Mouse (Mus musculus) small intestine, adult 2 months (tissue): ENCODE measurements at regions not wholly inside any gene's neighbourhood (a gene's known extent, or its start where the extent isn't known, plus 50 kb on each side); places are given as distances from the start of the nearest gene placed in this dataset.

Source experiments
- H3K27ac ChIP-seq: fragments of 200-500 bp; 2 replicates; pipeline ENCODE4 v1.5.1; 2012; ENCODE audit warnings: low read depth, low read length, control low read depth, inconsistent platforms; ENCODE audit not compliant: insufficient read depth
- H3K27me3 ChIP-seq: fragments of 200-500 bp; 2 replicates; pipeline ENCODE4 v1.6.1; 2012; ENCODE audit warnings: mild to moderate bottlenecking, moderate library complexity, low read length, inconsistent platforms; ENCODE audit not compliant: control insufficient read depth, insufficient read depth
- H3K36me3 ChIP-seq: fragments of 200-500 bp; 2 replicates; pipeline ENCODE4 v1.6.1; 2012; ENCODE audit warnings: mild to moderate bottlenecking, low read length, control low read depth, inconsistent platforms; ENCODE audit not compliant: control insufficient read depth, insufficient read depth
- H3K4me1 ChIP-seq: fragments of 200-500 bp; 2 replicates; pipeline ENCODE4 v1.6.1; 2012; ENCODE audit warnings: low read length, inconsistent platforms, mixed read lengths; ENCODE audit not compliant: control insufficient read depth, insufficient read depth, insufficient read length
- H3K4me3 ChIP-seq: fragments of 200-500 bp; 2 replicates; pipeline ENCODE4 v1.5.1; 2012; ENCODE audit warnings: low read depth, mild to moderate bottlenecking, control low read depth, inconsistent platforms, low read length, moderate library complexity
- CTCF ChIP-seq: fragments of 200-500 bp; IDR thresholded peaks from 2 replicates; pipeline ENCODE4 v1.5.1; 2012; ENCODE audit warnings: low read depth, mild to moderate bottlenecking, control low read depth, inconsistent platforms, low read length, moderate library complexity, mixed read lengths; ENCODE audit not compliant: insufficient replicate concordance, insufficient read length; ENCODE audit errors: extremely low read depth
- POLR2A ChIP-seq: fragments of 200-500 bp; IDR thresholded peaks from 2 replicates; pipeline ENCODE4 v1.6.1; 2012; ENCODE audit warnings: low read depth, mild to moderate bottlenecking, control low read depth, inconsistent platforms, low read length, moderate library complexity
- WGBS: fragments of 180-500 bp; shearing (Covaris S2); methylation state at CpG from one replicate; pipeline ENCODE4 v1.1.7; 2018; 5-methylcytosine and 5-hydroxymethylcytosine counted together

- Histone ChIP-seq H3K27me3 (no peaks in the 10 kb centered on the region), H3K27ac (no peak overlapping the region), H3K36me3 (no peaks in the 10 kb centered on the region), H3K4me3 (no peak overlapping the region), H3K4me1 (no peaks in the 10 kb centered on the region)
- TF ChIP-seq POLR2A: no peak
- TF ChIP-seq CTCF: no peak
- 86% methylated on average over 7 of the region's 7 CpGs for WGBS
Observed at GRCm38 (mm10) chr7:69062506-69062905, 313.5 kb upstream of the Arrdc4 start.

- TF ChIP-seq POLR2A: no peak
- no peak for TF ChIP-seq CTCF
- no peak overlapping the region for H3K4me3 ChIP-seq
- 80% methylated on average over 8 of the region's 8 CpGs for WGBS
- no peaks in the 10 kb centered on the region for H3K36me3 ChIP-seq
- no peaks in the 10 kb centered on the region for H3K4me1 ChIP-seq
- no peak overlapping the region for H3K27ac ChIP-seq
- no peaks in the 10 kb centered on the region for H3K27me3 ChIP-seq
Observed at GRCm38 (mm10) chr7:69062094-69062493, 313.1 kb upstream of the Arrdc4 start.

GRCm38 (mm10) chr7:69061242-69061641 lies 312.2 kb upstream of the Arrdc4 start:
- no peak overlapping the region for H3K27ac ChIP-seq
- TF ChIP-seq CTCF: no peak
- no peak for TF ChIP-seq POLR2A
- H3K27me3 ChIP-seq: no peaks in the 10 kb centered on the region
- no peaks in the 10 kb centered on the region for H3K36me3 ChIP-seq
- 74% methylated on average over 4 of the region's 4 CpGs for WGBS
- H3K4me1 ChIP-seq: no peaks in the 10 kb centered on the region
- no peak overlapping the region for H3K4me3 ChIP-seq

- 68% methylated on average over 8 of the region's 8 CpGs for WGBS
- TF ChIP-seq CTCF: no peak
- TF ChIP-seq POLR2A: no peak
- H3K36me3 ChIP-seq: no peaks in the 10 kb centered on the region
- H3K27ac ChIP-seq: no peak overlapping the region
- H3K4me1 ChIP-seq: no peaks in the 10 kb centered on the region
- no peak overlapping the region for H3K4me3 ChIP-seq
- H3K27me3 ChIP-seq: no peaks in the 10 kb centered on the region
Observed at GRCm38 (mm10) chr7:69016575-69016974, 267.5 kb upstream of the Arrdc4 start.

GRCm38 (mm10) chr7:69015047-69015446 lies 266.0 kb upstream of the Arrdc4 start:
- H3K27ac ChIP-seq: no peak overlapping the region
- no peaks in the 10 kb centered on the region for H3K27me3 ChIP-seq
- no peaks in the 10 kb centered on the region for H3K4me1 ChIP-seq
- 58% methylated on average over 4 of the region's 4 CpGs for WGBS
- TF ChIP-seq POLR2A: no peak
- no peak for TF ChIP-seq CTCF
- no peaks in the 10 kb centered on the region for H3K36me3 ChIP-seq
- no peak overlapping the region for H3K4me3 ChIP-seq

GRCm38 (mm10) chr7:69007237-69007636 lies 258.2 kb upstream of the Arrdc4 start:
- Histone ChIP-seq H3K4me3 (no peak overlapping the region), H3K36me3 (no peaks in the 10 kb centered on the region), H3K27ac (no peak overlapping the region), H3K4me1 (no peaks in the 10 kb centered on the region), H3K27me3 (no peaks in the 10 kb centered on the region)
- WGBS: 80% methylated on average over 10 of the region's 10 CpGs
- TF ChIP-seq CTCF (no peak), POLR2A (no peak)

GRCm38 (mm10) chr7:68988061-68988460 lies 239.0 kb upstream of the Arrdc4 start:
- Histone ChIP-seq H3K36me3 (no peaks in the 10 kb centered on the region), H3K27me3 (no peaks in the 10 kb centered on the region), H3K4me3 (no peak overlapping the region), H3K27ac (no peak overlapping the region), H3K4me1 (no peaks in the 10 kb centered on the region)
- TF ChIP-seq POLR2A (no peak), CTCF (no peak)
- 82% methylated on average over 4 of the region's 4 CpGs for WGBS

- Histone ChIP-seq H3K27ac (no peak overlapping the region), H3K27me3 (no peaks in the 10 kb centered on the region), H3K36me3 (no peaks in the 10 kb centered on the region), H3K4me1 (no peaks in the 10 kb centered on the region), H3K4me3 (no peak overlapping the region)
- no peak for TF ChIP-seq POLR2A
- TF ChIP-seq CTCF: no peak
- WGBS: 43% methylated on average over 1 of the region's 1 CpGs
Observed at GRCm38 (mm10) chr7:68983937-68984336, 234.9 kb upstream of the Arrdc4 start.
